Mouse (Mus musculus): ENCODE results near the gene Atp6v1b1.

Gene Atp6v1b1

DNA sequence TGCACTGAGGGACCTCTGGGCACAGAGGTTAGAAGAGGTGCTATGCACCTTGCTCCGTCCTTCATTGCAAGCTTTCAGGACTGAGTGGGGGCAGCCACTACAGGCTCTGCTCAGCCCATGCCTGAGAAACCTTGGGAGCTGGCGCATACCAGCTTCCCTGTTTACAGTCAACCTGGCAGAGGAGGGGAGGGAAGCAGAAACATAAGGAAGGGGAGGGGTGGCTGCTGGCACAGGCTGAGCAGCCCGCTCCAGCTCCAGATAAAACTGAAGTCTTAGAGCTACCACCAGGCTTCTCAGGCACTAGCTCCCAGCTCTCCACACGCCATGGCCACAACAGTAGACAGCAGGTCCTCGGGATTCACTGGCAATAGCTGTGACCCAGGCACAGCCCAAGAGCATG lies at the start of gene Atp6v1b1:
Atp6v1b1 (plus strand) TSS at position 230 of the 400 bp plus-strand sequence.
- no peak for DNase-seq

DNA sequence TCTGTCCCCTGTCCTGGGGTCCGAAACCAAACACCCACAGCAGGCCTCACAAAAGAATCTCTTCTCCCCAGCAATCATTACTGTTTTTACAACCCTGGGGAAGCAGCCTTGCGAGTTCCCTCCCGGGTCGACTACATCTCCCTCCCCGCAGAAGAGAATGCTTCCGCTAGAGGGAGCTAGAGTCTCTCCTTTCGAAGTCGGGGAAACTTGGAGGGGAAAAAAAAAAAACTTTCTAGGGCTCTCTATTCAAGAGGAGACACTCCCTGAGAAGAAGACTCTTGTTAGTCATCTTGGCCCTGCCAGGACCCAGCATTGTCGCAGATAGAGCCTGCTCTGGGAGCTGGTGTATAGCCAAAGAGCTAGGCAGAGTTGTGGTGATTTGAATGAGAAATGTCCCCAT lies 49.0 kb upstream of the Atp6v1b1 start:
- peak; percentile 64 for DNase-seq

DNA sequence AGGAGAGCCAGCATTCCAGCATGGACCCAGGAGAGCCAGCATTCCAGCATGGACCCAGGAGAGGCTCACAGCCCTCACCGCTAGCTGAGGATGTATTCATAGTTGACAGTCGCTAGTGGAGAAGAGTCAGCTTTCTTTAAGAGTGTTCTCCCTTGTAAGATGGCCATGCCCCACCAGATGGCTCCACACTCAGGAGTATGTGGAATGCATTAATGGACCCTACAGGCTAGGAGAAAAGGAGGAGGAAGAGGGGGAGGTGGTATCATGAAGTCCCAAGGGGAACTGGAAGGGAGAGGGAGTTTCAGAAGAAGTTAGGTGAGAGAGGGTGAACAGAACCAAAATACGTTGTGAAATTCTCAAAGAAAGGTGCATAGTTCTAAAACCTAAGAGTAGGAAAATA lies 47.1 kb upstream of the Atp6v1b1 start:
- no peak for DNase-seq

DNA sequence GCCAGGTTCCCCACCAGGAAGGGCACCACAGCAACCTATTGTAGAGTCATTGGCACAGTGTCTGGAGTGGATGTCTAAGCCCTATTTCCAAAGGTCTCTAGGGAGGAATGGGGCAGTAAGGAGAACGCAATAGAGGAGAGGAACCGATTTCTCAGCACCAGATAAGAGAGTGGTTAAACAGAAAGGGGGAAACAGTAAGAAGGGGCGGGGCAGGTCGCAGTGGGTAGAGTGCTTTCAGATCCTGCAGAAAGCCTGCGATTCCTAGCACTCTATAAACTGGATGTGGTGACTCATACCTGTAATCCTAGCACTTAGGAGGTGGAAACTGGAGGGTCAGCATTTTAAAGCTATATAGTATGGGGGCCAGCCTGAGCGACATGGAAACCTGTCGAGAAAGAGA lies 46.1 kb upstream of the Atp6v1b1 start:
- no peak for DNase-seq

DNA sequence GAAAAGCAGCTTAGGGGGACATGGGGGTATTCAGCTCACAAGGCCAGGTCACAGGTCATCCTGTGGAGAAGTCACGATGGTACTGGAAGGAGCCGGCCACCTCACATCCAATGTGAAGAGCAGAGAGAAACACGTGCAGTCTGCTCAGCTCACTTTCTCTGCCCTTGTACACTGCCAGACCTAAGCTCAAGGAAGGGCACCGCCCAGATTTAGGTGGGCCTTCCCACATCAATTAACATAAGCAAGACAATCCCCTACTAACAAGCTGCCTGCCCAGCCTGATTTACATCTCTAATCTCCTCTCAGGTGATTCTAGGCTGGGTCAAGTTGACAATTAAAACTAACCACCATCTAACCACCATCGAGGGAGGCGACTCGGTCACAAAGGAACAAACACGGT lies 44.9 kb upstream of the Atp6v1b1 start:
- DNase-seq, result no peak

DNA sequence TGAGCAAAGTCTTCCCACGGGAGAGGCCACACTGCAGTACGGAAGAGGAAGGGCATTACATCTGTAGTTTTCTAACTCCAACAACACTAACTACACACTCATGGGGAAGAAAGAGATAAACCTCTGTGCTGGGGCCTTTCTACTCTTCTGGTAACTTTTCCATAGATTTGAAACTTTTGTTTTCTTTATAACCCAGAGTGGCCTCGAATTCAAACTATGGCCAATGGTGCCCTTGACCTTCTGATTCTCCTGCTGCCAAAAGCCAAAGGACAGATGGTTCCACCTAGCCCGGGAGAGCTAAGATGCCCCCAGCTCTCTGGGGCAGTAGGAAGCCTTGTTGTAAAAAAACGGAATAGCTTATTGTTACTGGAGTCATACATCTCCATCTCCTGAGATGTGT lies 42.8 kb upstream of the Atp6v1b1 start:
- DNase-seq, result no peak

DNA sequence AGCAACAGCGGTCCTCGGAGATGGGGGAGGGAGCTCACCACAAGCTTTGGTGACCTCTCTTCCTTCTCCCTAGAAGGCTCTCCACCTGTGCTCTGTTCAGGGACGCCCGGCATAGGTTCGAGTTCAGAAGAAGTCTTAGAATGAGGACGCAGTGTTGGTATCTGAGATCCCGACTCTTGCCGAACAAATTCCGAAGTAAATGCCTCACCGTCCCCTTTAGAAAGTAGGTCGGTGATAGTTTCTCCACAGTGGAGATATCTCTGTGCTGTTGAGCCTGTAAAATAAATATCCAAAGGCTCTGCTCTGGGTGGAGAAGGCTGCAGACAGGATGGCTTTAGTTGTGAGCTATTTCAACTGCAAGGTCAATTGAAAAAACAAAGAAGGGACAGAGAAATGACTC lies 41.8 kb upstream of the Atp6v1b1 start:
- no peak for DNase-seq

DNA sequence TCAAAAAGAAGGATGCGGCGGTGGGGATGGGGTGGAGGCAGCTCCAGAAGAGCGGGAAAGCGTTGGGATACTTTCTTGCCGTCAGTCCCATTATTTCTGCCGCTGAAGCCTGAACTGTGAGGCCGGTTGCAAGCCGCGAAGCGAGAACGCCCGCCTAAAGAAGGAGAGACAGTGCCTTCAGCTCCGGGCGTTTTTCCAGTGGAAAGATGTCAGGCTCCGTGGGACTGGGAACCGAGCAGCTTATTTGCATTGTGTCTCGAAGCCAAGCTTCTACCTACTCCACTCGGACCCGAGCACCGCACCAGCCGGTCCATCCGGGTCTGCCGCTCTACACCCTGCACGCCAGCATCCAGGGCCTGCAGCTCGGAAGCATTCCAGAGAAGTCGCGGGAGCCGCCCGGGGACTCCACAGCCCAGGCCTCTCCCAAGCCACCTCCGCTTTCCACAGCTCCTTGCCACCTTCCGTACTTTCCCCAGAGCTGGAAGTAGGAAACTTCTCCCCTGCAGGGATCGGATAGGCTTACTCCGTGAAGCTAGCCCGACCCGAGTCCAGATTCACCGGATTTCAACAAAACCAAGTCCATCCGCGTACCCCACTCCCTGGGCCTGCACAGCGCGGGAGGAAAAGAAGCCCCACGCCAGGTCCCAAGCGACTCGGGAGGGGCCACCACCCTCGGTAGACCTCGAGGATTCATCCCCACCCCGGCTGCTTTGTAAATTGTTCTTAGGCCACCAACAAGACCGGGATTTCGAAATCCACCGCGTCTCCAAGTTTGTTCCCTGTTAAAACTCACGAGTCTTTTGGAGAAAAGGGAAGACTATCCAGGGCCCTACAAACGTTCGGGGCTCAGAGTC lies 40.4 kb upstream of the Atp6v1b1 start:
- DNase-seq, result no peak

DNA sequence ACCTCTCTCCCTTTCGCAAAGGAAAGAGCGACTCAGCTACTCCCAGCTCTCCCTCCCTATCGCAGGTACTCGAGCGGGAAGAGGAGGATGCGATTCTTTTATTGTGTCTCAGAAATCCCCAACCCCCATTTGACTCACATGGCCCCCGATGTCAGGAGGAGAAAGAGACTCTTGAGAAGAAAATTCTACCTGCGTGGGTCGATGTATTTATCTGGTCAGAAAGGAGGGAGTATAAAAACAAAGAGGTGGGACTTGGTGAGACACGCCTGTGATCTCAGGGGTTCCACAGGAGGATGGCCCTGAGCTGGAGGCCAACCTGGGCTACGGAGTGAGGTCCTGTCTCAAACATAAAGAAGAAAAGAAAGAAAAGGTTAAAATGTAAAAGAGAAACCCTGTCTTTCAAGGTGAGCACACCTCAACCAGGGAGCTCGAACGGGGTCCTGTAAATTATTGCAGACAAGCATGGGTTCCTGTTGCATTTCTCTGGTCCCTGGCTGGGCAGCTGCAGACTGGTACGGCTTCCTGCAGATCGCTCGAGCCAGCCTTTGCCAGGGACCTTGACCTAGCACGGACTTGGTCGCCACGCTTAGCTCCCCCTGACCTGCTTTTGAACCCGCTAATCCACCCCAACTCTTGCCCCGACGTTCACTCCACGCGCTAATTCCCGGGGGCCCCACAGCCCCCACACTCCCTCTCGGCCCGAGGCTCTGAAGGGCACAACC lies 39.6 kb upstream of the Atp6v1b1 start:
- no peak for DNase-seq

DNA sequence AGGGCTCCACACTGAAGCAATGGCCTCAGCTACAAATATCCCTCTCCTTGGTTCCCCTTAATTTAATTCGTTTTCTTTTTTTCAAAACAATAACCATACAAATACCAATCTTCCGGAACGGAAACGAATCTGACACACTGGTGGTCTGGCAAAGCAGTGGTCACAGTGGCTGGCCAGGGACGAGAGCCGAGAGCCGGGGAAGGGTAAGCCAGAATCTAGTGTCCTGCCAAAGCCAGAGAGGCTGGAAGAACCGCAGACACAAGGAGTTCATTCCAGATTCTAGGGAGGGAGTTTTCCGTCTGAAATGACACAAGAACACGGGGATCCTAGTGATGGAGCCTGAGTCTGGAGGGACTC lies 39.1 kb upstream of the Atp6v1b1 start:
- no peak for DNase-seq

DNA sequence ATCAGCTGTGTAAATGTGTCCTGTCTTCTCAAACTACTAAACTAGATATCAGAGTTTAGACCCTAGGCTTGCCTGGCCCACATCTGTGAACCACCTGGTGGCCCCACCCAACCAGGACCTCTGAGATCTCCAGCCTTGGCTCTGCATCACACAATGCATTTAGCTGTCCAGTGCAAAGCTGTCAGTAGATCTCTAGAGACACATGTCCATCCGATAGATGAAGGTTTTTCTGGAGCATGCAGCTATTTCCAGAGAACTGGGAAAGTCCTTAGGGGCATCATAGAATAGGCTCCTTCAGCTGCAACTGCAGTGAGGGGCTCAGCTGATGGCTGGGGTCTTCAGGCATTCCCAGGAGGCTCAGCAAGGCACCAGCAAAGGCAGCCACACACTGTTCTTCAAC lies 38.5 kb upstream of the Atp6v1b1 start:
- DNase-seq, result no peak

DNA sequence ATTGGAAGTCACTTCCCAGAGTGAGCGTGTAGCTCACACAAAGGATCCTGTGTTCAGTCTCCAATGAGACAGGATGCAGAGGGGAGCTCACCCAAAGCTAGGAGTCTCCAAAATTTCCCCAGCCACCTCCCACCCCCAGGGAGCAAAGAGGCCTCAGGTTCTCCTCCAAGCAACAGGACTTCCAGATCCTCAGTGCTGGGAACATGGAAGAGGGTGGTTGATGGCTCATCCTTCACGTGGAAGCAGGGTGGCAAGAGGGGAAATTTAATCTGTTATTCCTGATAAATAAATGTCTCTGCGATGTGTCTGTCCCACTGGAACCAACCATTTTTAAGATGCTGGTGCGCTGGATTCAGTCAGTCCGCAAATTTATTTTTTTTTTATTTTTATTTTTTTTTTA lies 38.1 kb upstream of the Atp6v1b1 start:
- DNase-seq, result no peak

DNA sequence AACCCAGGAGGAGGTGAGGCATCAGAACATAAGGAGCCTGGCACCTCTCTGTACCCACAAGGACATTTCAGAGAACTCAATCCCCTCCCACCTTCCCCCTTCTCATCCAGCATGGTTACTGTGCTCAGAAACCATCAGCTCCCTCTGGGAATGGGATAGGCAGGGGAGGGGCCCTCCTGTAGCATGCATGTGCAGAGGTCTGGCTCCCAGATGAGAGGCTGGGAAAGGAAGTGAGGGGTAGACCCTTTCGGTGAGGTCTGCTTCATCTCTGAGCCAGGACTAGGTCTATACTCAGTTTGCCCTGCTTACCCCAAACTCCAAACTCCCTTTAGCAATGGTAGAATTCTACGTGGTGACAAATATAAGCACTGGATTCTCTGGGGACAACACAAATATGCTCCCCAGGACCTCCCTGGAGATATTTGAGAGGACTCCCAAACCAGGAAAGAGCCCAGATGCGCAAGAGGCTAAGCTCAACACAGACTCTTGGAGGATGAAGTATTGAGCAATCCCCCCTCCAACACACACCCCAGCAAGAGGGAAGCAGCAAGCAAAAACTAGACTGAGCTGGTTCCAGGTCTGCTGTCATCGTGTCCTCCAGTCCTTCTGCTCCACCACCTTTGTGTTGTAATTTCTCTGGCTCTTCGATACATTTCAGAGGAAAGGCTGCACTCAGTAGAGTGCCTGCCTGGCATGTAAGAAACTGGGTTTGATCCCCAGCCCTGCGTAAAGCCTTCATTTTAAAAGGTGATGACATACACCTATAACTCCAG lies 34.9 kb upstream of the Atp6v1b1 start:
- DNase-seq, result no peak

DNA sequence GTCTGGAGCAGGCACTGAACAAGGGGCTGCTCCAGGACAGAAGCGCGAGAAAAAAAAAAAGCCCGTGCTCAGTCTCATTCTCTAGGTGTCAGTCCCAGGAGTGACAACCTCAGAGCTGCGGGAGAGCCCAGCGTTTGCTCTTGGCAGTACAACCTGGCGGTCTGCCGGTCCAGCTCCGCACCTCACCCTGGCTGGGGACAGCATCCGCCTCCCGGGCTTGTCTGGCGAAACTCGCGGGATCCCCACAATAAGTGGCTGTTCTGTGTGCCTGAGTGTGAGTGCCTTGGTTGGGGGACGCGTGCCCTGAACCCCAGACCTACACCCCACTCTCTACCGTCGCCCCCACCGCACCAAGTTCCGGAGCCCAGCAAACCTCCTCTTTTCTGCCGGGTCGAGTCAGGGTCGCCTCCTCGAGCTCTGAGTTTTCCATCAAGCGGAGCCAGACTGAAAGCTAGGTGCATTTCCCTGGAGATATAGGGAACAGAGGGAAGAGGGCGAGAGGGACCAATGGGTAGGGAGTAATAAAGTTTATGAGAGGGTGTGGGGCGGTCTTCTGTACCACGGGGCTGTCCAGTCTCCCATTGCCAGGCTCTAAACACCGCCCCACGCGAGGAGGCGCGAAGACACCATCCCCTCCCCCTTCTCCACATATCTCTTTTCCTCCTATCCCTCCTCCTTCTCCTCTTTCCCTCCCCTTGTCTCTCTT lies 32.3 kb upstream of the Atp6v1b1 start:
- no peak for DNase-seq

DNA sequence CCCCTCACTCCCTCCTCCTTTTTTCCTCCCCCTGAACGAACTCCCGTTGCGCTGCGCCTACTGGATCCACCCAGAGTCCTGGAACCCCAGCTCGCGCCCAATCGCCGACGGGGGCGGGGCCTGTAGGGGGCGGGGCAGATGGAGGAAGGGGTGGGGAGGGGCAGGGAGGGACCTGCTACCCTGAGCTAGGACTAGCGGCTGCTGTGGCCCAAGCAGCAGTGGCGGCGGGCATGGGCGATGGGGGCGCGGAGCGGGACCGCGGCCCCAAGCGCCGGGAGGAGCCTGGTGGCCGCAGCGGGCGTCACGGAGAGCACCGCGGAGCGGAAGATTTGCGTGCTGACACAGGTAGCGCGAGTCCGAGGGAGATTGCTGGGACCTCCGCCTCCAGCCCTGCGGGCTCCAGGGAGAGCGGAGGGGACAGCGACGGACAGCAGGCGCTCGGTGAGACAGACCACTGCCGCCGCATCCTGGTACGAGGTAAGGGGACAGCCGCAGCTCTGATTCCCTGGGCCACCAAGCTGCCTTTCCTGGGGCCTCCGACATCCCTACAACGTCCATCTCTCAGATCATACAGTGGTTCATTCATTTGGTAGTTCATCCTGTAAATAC lies 31.6 kb upstream of the Atp6v1b1 start, which contains the start of gene Vax2:
Vax2 (plus strand) TSS at position 198 of the 609 bp plus-strand sequence.
- DNase-seq, result peak; percentile 85

DNA sequence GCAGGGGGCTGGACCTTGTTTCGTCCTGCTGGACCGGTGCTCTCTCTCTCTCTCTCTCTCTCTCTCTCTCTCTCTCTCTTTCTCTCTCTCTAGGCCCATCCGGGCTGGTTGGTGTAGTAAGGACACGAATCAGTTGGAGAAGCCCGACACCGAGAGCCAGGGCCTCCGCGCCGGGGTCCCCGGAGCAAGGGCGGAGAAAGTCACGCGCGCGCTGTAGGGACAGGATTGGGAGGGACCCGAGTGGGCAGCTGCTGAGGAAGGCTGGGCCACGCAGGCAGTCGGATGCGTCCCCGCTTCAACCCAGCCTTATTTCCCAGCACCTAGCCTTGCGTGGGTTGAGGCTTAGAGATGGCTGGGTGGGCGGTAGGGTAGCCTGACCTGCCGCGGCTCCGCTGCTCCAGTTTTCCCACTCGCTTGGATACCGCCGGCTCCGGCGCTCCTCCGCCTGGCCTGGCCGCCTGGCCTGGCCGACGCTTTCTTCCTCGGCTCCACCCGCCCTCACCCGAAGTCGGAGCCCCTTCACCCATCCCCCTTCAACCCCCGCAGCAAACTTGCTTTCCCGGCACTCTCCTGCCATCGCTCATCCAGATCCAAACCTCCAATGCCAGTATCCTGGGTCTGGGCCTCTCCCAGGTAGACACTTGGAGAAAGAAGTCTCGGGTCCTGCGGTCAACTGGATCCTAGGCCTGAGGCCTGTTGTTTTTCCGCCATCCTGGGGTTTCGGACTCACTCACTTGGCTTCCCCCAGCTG lies 30.9 kb upstream of the Atp6v1b1 start:
- DNase-seq, result no peak

DNA sequence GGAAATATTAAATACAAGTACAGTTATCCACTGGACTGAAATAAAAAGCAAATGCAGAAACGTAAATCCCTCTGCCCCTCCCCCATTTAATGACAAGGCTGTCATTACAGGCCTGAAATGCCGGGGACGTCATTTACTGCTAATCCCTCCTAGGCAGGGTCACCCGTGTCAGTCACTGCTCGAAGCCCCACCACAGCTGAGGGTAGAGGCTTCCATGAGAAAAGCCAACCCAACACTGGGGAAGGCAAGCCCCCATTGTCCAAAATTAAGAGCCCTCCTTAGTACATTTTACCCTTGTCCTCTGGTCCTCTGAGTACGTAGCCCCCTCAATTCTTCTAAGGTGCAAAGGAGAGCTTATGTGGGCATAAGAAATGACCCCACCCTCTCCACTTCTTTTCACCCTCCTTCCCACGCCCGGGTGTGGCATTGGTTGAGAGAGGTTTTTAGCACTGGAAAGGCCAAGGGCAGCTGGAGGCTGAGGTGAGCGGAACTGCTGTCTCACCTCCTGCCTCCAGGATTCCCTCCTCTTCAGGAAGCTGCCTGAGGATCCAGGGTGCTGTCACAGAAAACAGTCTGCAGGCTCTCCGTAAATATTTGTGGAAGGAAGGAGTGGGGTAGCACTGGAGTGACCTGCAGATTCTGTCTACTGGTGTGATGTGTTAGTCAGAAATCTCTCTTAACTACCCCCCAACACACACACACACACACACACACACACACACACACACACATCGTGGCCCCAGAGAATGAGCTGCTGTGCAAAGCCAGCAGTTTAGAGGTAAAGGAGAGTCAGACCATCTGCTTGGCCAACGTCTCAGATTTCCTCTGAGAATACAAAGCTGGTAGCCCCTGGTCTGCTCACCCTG lies 29.3 kb upstream of the Atp6v1b1 start:
- DNase-seq, result no peak

DNA sequence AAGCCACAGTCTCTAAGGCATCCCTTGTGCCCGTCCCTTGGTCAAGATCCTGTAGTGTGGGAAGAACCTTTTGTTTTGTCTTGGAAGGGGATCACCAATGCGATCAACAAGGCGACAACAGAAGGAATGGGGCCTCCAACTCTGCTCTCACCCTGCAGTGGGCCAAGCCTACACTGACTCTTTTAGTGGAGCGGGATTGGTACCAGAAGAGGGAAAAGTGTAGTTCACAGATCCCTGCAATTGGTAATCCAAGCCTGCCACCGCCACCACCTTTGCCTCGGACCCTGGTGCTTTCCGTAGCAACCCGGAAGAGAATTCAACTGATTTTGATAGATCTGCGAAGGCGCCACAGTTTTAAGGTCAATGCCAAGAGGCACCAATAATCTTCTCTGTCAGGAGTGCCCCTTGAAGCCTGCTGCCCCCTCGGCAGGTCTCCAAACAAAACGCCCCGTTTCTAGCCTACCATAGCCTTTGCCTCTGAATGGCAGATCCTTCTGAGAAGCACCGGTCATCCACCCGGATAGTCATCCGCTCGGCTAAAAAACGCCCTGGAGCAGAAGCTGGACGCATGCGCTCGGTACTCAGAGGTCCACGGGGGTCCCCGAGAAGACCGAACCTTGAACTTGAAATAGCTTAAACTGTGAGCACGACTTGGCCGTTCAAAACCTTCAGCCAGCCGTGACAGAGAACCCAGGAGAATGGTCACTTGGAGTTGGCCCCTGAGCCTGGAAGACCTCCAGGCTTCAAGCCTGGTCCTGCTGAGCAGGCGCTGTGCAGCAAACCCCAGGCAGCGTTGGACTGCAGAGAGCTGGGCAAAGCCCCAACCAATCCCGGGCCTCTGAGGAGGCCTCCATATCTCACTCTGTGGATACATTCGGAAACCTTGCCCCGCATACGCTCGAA lies 28.3 kb upstream of the Atp6v1b1 start:
- DNase-seq, result peak; percentile 15

DNA sequence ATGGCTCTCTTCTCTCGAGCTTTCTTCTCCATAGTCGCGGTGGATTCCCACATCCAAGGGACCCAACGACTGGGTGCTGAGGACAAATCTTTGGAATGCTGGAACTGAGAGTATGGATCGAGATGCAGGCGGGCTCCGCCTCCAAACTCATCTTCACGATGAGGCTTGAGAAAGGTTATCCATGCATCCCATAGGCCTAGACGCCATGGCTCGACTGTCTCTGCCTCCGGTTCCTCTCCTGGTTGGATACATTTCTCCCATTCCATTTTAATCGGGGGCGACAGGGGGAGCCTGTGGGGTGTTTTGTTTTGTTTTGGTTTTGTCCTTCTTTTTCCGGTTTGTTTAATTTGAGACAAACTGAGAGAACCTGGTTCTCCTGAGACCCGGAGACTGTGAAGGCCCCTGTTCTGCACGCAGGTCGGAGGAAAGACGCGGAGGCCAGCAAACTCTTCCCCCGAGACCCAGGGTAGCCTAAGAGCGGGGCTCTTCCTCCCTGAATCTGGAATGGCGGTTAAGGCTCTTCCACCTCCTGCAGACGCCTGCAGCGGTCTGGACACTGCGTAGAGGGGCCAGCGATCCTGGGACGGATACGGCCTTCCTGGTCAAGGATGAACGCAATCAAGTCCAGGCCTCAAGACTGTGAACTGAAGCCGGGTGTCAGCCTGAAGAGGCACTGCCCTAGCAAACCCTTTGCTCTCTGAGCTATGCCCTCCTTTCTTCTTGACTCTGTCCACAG lies 27.2 kb upstream of the Atp6v1b1 start:
- no peak for DNase-seq

Data from liver (tissue).